Mouse (Mus musculus) limb, embryonic 12.5 days (tissue): ENCODE results near the gene Chrna4. TPM values are rescaled to one million over a fixed set of nuclear protein-coding genes. Genes with fewer than 3 reads are reported as not detected.

ENCODE experiments used
- ATAC-seq: fragments of 200-750 bp; cut with Nextera tagmentation; 2 replicates; pipeline ENCODE4 v1.8.0; 2017; ENCODE audit warnings: low read depth, moderate TSS enrichment; ENCODE audit not compliant: insufficient number of reproducible peaks, insufficient read depth, low FRiP score, low TSS enrichment
- H3K27ac ChIP-seq: fragments of 300-500 bp; sonication (generic); 2 replicates; pipeline ENCODE4 v1.5.1; 2016; ENCODE audit warnings: mild to moderate bottlenecking, moderate library complexity
- H3K27me3 ChIP-seq: fragments of 300-500 bp; sonication (generic); 2 replicates; pipeline ENCODE4 v1.6.1; 2016; ENCODE audit warnings: mild to moderate bottlenecking, moderate library complexity
- H3K36me3 ChIP-seq: fragments of 300-500 bp; sonication (generic); 2 replicates; pipeline ENCODE4 v1.6.1; 2016; ENCODE audit warnings: mild to moderate bottlenecking, moderate library complexity
- H3K4me1 ChIP-seq: fragments of 300-500 bp; sonication (generic); replicated peaks from 2 replicates; pipeline ENCODE4 v1.6.1; 2016
- H3K4me2 ChIP-seq: fragments of 300-500 bp; sonication (generic); 2 replicates; pipeline ENCODE4 v1.6.1; 2016; ENCODE audit warnings: mild to moderate bottlenecking, moderate library complexity
- H3K4me3 ChIP-seq: fragments of 300-500 bp; sonication (generic); replicated peaks from 2 replicates; pipeline ENCODE4 v1.5.1; 2016; ENCODE audit warnings: mild to moderate bottlenecking
- H3K9ac ChIP-seq: fragments of 300-500 bp; sonication (generic); replicated peaks from 2 replicates; pipeline ENCODE4 v1.6.1; 2016; ENCODE audit warnings: mild to moderate bottlenecking, moderate library complexity
- H3K9me3 ChIP-seq: fragments of 300-500 bp; sonication (generic); 2 replicates; pipeline ENCODE4 v1.6.1; 2016; ENCODE audit warnings: mild to moderate bottlenecking, moderate library complexity
- WGBS: fragments of 180-500 bp; shearing (Covaris S2); methylation state at CpG from one replicate; pipeline ENCODE4 v1.1.7; 2016; 5-methylcytosine and 5-hydroxymethylcytosine counted together
- polyA plus RNA-seq: library from polyadenylated mRNA; unstranded; fragments of >200 nt; fragmentation: Nextera tagmentation; extraction: Ambion mirVana; gene quantifications from 2 replicates; pipeline ENCODE4 v1.2.1, GENCODE M21; 2016

The Chrna4 gene
- polyA plus RNA-seq, 1 experiment from 2014 or later: 1.4 TPM

GRCm38 (mm10) chr2:181065827-181066226, 22.5 kb upstream of the Chrna4 start:
- WGBS: 66% methylated on average over 4 of the region's 4 CpGs
- no peak for ATAC-seq
- H3K36me3 ChIP-seq: no peaks in the 10 kb centered on the region
- H3K9ac ChIP-seq: no peak overlapping the region
- peaks cover 4% of the 10 kb centered on the region for H3K27me3 ChIP-seq
- H3K4me3 ChIP-seq: no peak overlapping the region
- H3K4me1 ChIP-seq: no peaks in the 10 kb centered on the region
- no peak overlapping the region for H3K4me2 ChIP-seq
- no peaks in the 10 kb centered on the region for H3K9me3 ChIP-seq
- no peak overlapping the region for H3K27ac ChIP-seq

DNA sequence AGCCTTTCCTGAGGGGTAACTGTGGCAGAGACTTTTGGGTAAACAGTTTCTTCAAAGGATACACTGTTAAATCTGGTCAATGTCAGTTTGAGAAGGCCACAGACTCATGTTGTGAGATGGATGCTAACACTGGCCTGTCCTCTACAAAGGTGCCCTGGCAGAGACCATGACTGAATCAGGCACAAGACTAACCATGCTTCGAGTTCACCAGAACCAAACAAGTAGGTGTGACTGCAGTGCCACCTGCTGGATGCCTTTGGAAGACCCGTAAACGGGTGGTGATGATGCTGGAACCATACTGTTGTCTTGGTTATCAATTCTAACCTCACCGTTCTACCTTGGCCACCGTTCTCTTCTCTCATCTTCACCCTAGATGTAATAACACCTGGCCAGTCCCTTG, 16.8 kb upstream of the Chrna4 start:
- Histone ChIP-seq H3K36me3 (no peaks in the 10 kb centered on the region), H3K27me3 (peaks cover 8% of the 10 kb centered on the region), H3K4me1 (peaks cover 11% of the 10 kb centered on the region; the same call in 1 of the 2 replicates), H3K9me3 (no peaks in the 10 kb centered on the region), H3K4me3 (no peak overlapping the region), H3K4me2 (no peak overlapping the region), H3K9ac (no peak overlapping the region), H3K27ac (no peak overlapping the region)
- WGBS: 16% methylated on average over 5 of the region's 5 CpGs
- ATAC-seq: peak; percentile 63; the same call in 1 of the 2 replicates

- Histone ChIP-seq H3K36me3 (no peaks in the 10 kb centered on the region), H3K27ac (no peak overlapping the region), H3K4me2 (no peak overlapping the region), H3K27me3 (peaks cover 8% of the 10 kb centered on the region), H3K9ac (no peak overlapping the region), H3K9me3 (no peaks in the 10 kb centered on the region), H3K4me1 (peaks cover 11% of the 10 kb centered on the region; the same call in 1 of the 2 replicates), H3K4me3 (no peak overlapping the region)
- 36% methylated on average over 3 of the region's 3 CpGs for WGBS
- no peak for ATAC-seq
Measured at GRCm38 (mm10) chr2:181058193-181058592, 14.8 kb upstream of the Chrna4 start.

DNA sequence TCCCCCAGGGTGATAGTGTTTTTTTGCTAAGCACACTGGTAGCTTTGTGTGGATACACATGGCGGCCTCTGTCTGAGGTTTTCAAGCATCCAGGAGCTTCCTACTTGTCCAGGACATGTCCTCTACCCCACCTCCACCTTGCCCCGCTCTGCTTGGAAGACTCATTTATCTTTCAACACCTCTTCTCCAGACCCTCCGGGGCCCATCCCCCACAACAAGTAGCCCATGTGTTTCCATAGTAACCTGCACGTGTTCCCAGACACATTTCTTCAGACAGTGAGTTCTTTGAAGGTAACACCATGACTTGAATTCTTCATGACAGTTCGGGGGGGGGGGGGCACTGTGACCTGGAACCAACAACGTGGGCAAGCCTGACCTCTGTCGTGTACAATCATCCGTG, 14.0 kb upstream of the Chrna4 start:
- peaks cover 8% of the 10 kb centered on the region for H3K27me3 ChIP-seq
- H3K4me1 ChIP-seq: peaks cover 11% of the 10 kb centered on the region; the same call in 1 of the 2 replicates
- H3K9ac ChIP-seq: no peak overlapping the region
- no peak overlapping the region for H3K4me2 ChIP-seq
- H3K36me3 ChIP-seq: no peaks in the 10 kb centered on the region
- H3K4me3 ChIP-seq: no peak overlapping the region
- H3K9me3 ChIP-seq: no peaks in the 10 kb centered on the region
- WGBS: 38% methylated on average over 8 of the region's 8 CpGs
- no peak overlapping the region for H3K27ac ChIP-seq
- ATAC-seq: no peak

- WGBS: 96% methylated on average over 1 of the region's 1 CpGs
- Histone ChIP-seq H3K4me3 (no peak overlapping the region), H3K36me3 (no peaks in the 10 kb centered on the region), H3K4me2 (no peak overlapping the region), H3K4me1 (peaks cover 2% of the 10 kb centered on the region; the same call in 1 of the 2 replicates), H3K9me3 (no peaks in the 10 kb centered on the region), H3K27me3 (peaks cover 34% of the 10 kb centered on the region), H3K9ac (no peak overlapping the region), H3K27ac (no peak overlapping the region)
- no peak for ATAC-seq
Measured at GRCm38 (mm10) chr2:181052171-181052570, 8.8 kb upstream of the Chrna4 start.

DNA sequence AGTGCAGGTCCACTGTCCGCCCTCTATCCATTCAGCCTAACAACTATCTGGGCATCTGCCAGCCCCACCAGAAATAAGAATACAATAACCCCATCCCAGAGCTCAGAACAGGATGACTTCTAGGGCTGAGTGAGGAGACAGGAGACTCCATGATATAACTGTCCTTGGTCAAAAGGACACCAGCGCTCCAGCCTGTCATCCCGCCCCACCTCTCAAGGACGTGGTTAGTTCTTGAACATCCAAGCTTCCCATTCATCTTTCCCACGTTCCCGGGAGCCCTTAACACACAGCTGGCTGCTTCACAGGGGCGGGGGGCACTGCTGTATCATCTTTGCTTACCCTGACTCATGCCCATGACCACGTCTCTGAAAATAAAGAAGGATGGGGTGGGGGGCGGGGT, 5.6 kb upstream of the Chrna4 start:
- no peak for ATAC-seq
- no peak overlapping the region for H3K9ac ChIP-seq

GRCm38 (mm10) chr2:181048252-181048945, 5.1 kb upstream of the Chrna4 start:
- H3K9me3 ChIP-seq: no peaks in the 10 kb centered on the region
- peaks cover 36% of the 10 kb centered on the region for H3K27me3 ChIP-seq
- H3K27ac ChIP-seq: no peak overlapping the region
- no peak overlapping the region for H3K9ac ChIP-seq
- WGBS: 66% methylated on average over 7 of the region's 7 CpGs
- H3K4me2 ChIP-seq: no peak overlapping the region
- no peak overlapping the region for H3K4me3 ChIP-seq
- no peak for ATAC-seq
- no peaks in the 10 kb centered on the region for H3K36me3 ChIP-seq
- peaks cover 7% of the 10 kb centered on the region; the same call in 1 of the 2 replicates for H3K4me1 ChIP-seq

More for the DNA sequence above, 5.6 kb upstream of the Chrna4 start:
- 77% methylated on average over 9 of the region's 9 CpGs for WGBS
- H3K27ac ChIP-seq: no peak overlapping the region
- peaks cover 2% of the 10 kb centered on the region; the same call in 1 of the 2 replicates for H3K4me1 ChIP-seq
- H3K9me3 ChIP-seq: no peaks in the 10 kb centered on the region
- H3K27me3 ChIP-seq: peaks cover 34% of the 10 kb centered on the region
- H3K36me3 ChIP-seq: no peaks in the 10 kb centered on the region
- H3K4me3 ChIP-seq: no peak overlapping the region
- no peak overlapping the region for H3K4me2 ChIP-seq

DNA sequence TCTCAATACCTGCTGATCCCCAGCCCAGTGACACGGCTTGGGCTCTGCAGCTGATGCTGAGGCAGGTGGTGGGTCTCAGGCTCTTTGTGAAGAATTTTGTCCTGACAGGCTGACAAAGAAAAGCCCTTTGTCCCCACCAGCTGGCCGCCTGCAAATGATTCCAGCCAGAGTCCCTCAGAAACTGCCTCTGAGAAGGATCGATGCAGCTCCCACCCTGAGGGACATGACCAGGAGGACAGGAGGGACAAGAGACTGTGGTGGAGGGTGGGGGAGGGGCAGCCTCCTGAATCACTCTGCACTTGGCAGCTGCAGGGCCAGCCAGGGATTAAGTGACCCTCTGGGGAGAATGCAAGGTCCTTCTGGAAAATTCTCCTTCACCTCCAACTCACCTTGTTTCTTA, 655 bp upstream of the Chrna4 start:
- 17% methylated on average over 3 of the region's 3 CpGs for WGBS

DNA sequence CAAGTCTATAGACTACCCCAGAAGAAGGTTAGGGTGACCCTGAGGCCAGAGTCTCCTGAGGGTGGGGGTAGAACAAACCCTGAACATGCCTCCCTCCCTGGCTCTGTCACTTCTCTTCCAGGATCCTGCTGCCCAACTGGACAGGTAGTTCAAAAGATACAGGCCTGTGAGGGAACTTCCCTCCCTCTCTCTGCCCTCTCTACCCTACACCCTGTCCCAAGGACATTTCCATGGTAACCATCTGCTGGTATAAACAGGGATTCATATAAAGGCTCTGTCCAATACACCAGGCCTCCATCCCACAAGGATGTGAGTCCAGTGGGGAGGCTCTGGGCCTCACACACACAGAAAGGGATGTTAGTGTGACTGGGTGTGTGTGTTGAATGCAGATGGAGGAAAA, 970 bp downstream of the Chrna4 start:
- H3K27ac ChIP-seq: no peak overlapping the region
- no peak for ATAC-seq

More for the DNA sequence above, 655 bp upstream of the Chrna4 start:
- H3K9ac ChIP-seq: no peak overlapping the region
- no peak overlapping the region for H3K27ac ChIP-seq
- no peaks in the 10 kb centered on the region for H3K36me3 ChIP-seq
- peaks cover 57% of the 10 kb centered on the region for H3K27me3 ChIP-seq
- H3K9me3 ChIP-seq: no peaks in the 10 kb centered on the region
- H3K4me2 ChIP-seq: no peak overlapping the region
- ATAC-seq: no peak
- H3K4me3 ChIP-seq: no peak overlapping the region
- H3K4me1 ChIP-seq: peaks cover 23% of the 10 kb centered on the region

GRCm38 (mm10) chr2:181041941-181042340, 1.4 kb downstream of the Chrna4 start:
- no peaks in the 10 kb centered on the region for H3K9me3 ChIP-seq
- peaks cover 32% of the 10 kb centered on the region for H3K4me1 ChIP-seq
- ATAC-seq: no peak
- WGBS: 4% methylated on average over 7 of the region's 7 CpGs
- no peak overlapping the region for H3K9ac ChIP-seq
- H3K4me2 ChIP-seq: no peak overlapping the region
- no peak overlapping the region for H3K27ac ChIP-seq
- H3K27me3 ChIP-seq: peaks cover 66% of the 10 kb centered on the region
- H3K4me3 ChIP-seq: no peak overlapping the region
- H3K36me3 ChIP-seq: no peaks in the 10 kb centered on the region

More for the DNA sequence above, 970 bp downstream of the Chrna4 start:
- peaks cover 62% of the 10 kb centered on the region for H3K27me3 ChIP-seq
- H3K9me3 ChIP-seq: no peaks in the 10 kb centered on the region
- no peak overlapping the region for H3K9ac ChIP-seq
- peaks cover 32% of the 10 kb centered on the region for H3K4me1 ChIP-seq
- H3K36me3 ChIP-seq: no peaks in the 10 kb centered on the region
- no peak overlapping the region for H3K4me2 ChIP-seq
- H3K4me3 ChIP-seq: no peak overlapping the region

- WGBS: 2% methylated on average over 16 of the region's 16 CpGs
- Histone ChIP-seq H3K27me3 (peaks cover 90% of the 10 kb centered on the region), H3K27ac (no peak overlapping the region)
Measured at GRCm38 (mm10) chr2:181039356-181039680, 4.0 kb downstream of the Chrna4 start.

More at GRCm38 (mm10) chr2:181039356-181039680, 4.0 kb downstream of the Chrna4 start:
- Histone ChIP-seq H3K9ac (peak overlapping the region; percentile 64), H3K36me3 (no peaks in the 10 kb centered on the region), H3K4me3 (peak overlapping the region; percentile 65), H3K4me2 (peak overlapping the region; percentile 93), H3K9me3 (no peaks in the 10 kb centered on the region), H3K4me1 (peaks cover 32% of the 10 kb centered on the region)
- 0 out of 2 replicates have a peak, but pooled peaks have one; percentile 9 for ATAC-seq
